Mouse (Mus musculus): ENCODE measurements around the gene Stxbp6. TPM values are rescaled to one million over a fixed set of nuclear protein-coding genes. Genes with fewer than 3 reads are reported as not detected.

The Stxbp6 gene
- polyA plus RNA-seq, 1 experiment = 0.67 TPM

DNA sequence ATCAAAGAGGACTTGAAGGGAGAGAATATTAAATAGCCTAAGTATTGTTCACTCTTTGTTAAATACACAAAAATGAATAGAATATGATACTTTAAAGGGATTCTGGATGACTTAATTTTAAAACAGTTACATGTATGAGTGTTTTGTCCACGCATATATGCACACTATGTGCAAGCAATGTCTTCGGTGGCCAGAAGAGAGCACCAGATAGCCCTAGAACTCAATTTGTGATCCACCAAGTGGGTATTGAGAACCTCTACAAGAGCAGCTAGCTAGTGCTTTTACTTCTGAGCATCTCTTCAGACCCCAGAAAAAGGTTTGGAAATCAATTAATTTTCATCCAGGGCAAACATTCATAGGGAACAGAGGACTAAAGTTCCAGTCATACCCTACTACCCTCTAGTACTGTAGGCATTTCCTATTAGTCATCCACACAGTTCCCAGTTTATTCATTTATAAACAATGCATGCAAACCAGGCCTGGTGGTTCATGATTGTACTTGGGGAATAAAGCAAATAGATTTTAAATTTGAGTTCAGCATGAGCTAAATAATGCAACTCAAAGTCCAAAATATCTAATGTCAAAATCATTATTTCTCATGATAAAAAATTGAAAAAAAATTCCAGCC, 64.4 kb downstream of the Stxbp6 start:
- Histone ChIP-seq H3K4me1 (0 out of 2 replicates have a peak, but pooled peaks cover 2% of the 10 kb centered on the region), H3K9me3 (no peaks in the 10 kb centered on the region), H3K4me3 (replicated peaks) (no peak overlapping the region), H3K36me3 (replicated peaks; ENCODE audit: low read length) (no peaks in the 10 kb centered on the region), H3K27me3 (replicated peaks) (no peaks in the 10 kb centered on the region)
- no peak for TF ChIP-seq FLI1 (IDR thresholded peaks at IDR 0.05; ENCODE audit: low read length)
- no peak for TF ChIP-seq GATA1 (IDR thresholded peaks at IDR 0.05; ENCODE audit: borderline replicate concordance, low read length)

GRCm38 (mm10) chr12:45006569-45006968, 67.9 kb downstream of the Stxbp6 start:
- TF ChIP-seq FLI1 (IDR thresholded peaks at IDR 0.05; ENCODE audit: low read length) = no peak
- TF ChIP-seq GATA1 (IDR thresholded peaks at IDR 0.05; ENCODE audit: borderline replicate concordance, low read length) = no peak
- H3K9me3 ChIP-seq = peaks cover 5% of the 10 kb centered on the region
- no peak overlapping the region for H3K4me3 ChIP-seq (replicated peaks)
- H3K4me1 ChIP-seq = peaks cover 15% of the 10 kb centered on the region
- no peaks in the 10 kb centered on the region for H3K27me3 ChIP-seq (replicated peaks)
- H3K36me3 ChIP-seq (replicated peaks; ENCODE audit: low read length) = no peaks in the 10 kb centered on the region

DNA sequence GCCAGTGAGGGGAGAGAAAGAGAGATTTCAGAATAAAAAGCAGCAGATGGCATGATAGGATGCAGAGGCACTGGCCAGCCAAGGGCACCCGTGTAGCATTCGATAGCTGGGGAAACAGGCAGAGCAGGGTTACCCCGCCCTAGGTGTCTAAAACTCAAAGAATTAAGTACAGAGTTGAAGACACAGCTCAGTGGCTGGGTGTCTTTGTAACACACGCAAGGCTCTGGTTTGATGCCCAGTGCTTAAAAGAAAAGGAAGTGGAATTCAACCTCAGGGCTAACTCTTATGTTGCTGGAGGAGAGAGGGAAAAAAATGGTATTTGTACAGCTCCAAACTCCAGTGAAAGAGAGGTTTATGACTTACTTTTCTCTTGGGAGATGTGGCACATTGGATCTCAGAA, 68.5 kb downstream of the Stxbp6 start:
- TF ChIP-seq FLI1 (IDR thresholded peaks at IDR 0.05; ENCODE audit: low read length) = no peak
- no peak for TF ChIP-seq GATA1 (IDR thresholded peaks at IDR 0.05; ENCODE audit: borderline replicate concordance, low read length)
- Histone ChIP-seq H3K27me3 (replicated peaks) (no peaks in the 10 kb centered on the region), H3K4me3 (replicated peaks) (no peak overlapping the region), H3K36me3 (replicated peaks; ENCODE audit: low read length) (no peaks in the 10 kb centered on the region), H3K4me1 (peaks cover 19% of the 10 kb centered on the region), H3K9me3 (peaks cover 5% of the 10 kb centered on the region)

DNA sequence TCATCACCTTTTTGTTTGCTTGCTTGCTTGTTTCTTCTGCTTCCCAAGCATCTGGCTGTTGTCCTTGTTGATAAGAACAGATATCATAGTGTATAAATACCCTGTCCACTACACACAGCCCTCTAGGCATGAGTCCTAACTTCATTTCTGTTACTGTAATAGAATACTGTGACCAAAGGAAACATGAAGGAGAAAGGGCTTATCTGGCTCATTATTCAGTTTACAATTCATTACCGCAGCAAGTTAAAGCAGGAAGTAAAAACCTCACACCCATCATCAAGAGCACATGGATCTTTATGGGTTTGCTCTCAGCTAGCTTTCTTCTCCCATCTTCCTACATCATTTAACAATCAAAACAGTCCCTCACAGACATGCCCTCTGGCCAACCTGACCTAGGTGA, 72.5 kb downstream of the Stxbp6 start:
- H3K4me1 ChIP-seq = peaks cover 24% of the 10 kb centered on the region
- no peaks in the 10 kb centered on the region for H3K36me3 ChIP-seq (replicated peaks; ENCODE audit: low read length)
- no peak for TF ChIP-seq GATA1 (IDR thresholded peaks at IDR 0.05; ENCODE audit: borderline replicate concordance, low read length)
- TF ChIP-seq FLI1 (IDR thresholded peaks at IDR 0.05; ENCODE audit: low read length) = no peak
- H3K4me3 ChIP-seq (replicated peaks) = no peak overlapping the region
- H3K9me3 ChIP-seq = peaks cover 5% of the 10 kb centered on the region
- no peaks in the 10 kb centered on the region for H3K27me3 ChIP-seq (replicated peaks)

- Histone ChIP-seq H3K9me3 (no peaks in the 10 kb centered on the region), H3K27me3 (replicated peaks) (no peaks in the 10 kb centered on the region), H3K4me3 (replicated peaks) (no peak overlapping the region), H3K36me3 (replicated peaks; ENCODE audit: low read length) (no peaks in the 10 kb centered on the region), H3K4me1 (peaks cover 18% of the 10 kb centered on the region)
- TF ChIP-seq FLI1 (IDR thresholded peaks at IDR 0.05; ENCODE audit: low read length) (no peak), GATA1 (IDR thresholded peaks at IDR 0.05; ENCODE audit: borderline replicate concordance, low read length) (no peak)
These were observed 77.1 kb downstream of the Stxbp6 start for GRCm38 (mm10) chr12:44997422-44997821.

GRCm38 (mm10) chr12:44996897-44997296, 77.6 kb downstream of the Stxbp6 start:
- TF ChIP-seq FLI1 (IDR thresholded peaks at IDR 0.05; ENCODE audit: low read length) = no peak
- H3K4me3 ChIP-seq (replicated peaks) = no peak overlapping the region
- H3K27me3 ChIP-seq (replicated peaks) = no peaks in the 10 kb centered on the region
- no peaks in the 10 kb centered on the region for H3K9me3 ChIP-seq
- peaks cover 13% of the 10 kb centered on the region for H3K4me1 ChIP-seq
- H3K36me3 ChIP-seq (replicated peaks; ENCODE audit: low read length) = no peaks in the 10 kb centered on the region

DNA sequence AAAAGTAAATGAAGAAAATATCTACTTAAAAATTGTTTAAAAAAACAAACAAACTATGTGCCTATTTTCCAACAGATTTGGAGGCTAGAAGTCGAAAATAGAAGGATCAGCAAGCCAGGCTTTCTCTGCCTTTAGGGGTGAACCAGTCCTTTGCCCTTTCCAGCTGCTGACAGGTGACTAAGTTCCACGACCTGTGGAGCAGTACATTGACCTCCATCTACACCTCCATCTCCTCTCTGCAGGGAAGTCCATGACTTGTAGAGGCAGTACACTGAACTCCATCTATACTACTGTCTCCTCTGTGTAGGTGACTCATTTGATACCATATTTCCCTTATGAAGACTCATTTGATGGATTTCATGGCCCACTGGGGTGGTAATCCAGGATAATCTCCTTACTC, 78.2 kb downstream of the Stxbp6 start:
- no peaks in the 10 kb centered on the region for H3K36me3 ChIP-seq (replicated peaks; ENCODE audit: low read length)
- H3K4me1 ChIP-seq = peaks cover 7% of the 10 kb centered on the region; the same call in 1 of the 2 replicates
- H3K4me3 ChIP-seq (replicated peaks) = no peak overlapping the region
- H3K9me3 ChIP-seq = no peaks in the 10 kb centered on the region
- TF ChIP-seq GATA1 (IDR thresholded peaks at IDR 0.05; ENCODE audit: borderline replicate concordance, low read length) (no peak), FLI1 (IDR thresholded peaks at IDR 0.05; ENCODE audit: low read length) (no peak)
- no peaks in the 10 kb centered on the region for H3K27me3 ChIP-seq (replicated peaks)

DNA sequence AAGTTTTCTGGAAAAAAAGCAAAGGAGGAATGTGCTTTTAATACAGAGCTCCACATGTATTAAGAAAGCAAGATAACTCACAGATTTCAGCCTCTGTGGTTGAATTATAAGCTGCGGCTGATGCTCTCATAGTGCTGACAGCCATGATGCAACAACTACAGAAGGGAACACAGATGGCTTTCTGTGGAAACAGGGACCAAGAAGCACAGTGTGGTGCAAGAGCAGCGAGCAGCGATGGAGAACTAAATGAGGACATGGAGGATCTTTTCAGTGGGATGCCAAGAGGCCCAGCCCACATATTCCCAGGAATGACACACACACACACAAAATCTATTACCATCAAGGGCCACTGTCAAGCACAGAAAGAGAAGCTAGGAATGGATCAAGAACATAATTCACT, 81.1 kb downstream of the Stxbp6 start:
- TF ChIP-seq FLI1 (IDR thresholded peaks at IDR 0.05; ENCODE audit: low read length) = no peak
- Histone ChIP-seq H3K36me3 (replicated peaks; ENCODE audit: low read length) (no peaks in the 10 kb centered on the region), H3K27me3 (replicated peaks) (no peaks in the 10 kb centered on the region), H3K4me1 (peaks cover 5% of the 10 kb centered on the region; the same call in 1 of the 2 replicates), H3K9me3 (no peaks in the 10 kb centered on the region), H3K4me3 (replicated peaks) (no peak overlapping the region)

DNA sequence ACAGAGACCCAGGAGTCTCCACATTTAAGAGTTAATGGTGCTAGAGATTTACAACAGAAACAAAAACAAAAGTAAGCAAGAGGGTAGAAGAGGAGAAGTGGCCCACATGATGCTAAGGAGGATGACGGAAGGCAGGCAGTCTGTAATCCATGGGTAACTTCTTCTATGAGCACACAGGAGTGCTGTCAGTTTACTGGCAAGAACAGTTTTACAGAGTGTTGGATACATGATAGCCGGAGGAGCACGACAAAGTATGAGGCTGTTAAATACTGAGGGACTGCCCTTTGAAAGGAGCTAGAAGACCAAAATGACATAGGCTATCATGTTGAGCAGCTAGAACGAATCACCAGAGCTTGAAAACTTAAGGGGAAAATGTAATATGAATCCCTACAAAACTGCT, 81.7 kb downstream of the Stxbp6 start:
- TF ChIP-seq FLI1 (IDR thresholded peaks at IDR 0.05; ENCODE audit: low read length) (no peak), GATA1 (IDR thresholded peaks at IDR 0.05; ENCODE audit: borderline replicate concordance, low read length) (no peak)
- H3K4me1 ChIP-seq = peaks cover 5% of the 10 kb centered on the region; the same call in 1 of the 2 replicates
- H3K36me3 ChIP-seq (replicated peaks; ENCODE audit: low read length) = no peaks in the 10 kb centered on the region
- no peaks in the 10 kb centered on the region for H3K9me3 ChIP-seq
- H3K4me3 ChIP-seq (replicated peaks) = no peak overlapping the region
- H3K27me3 ChIP-seq (replicated peaks) = no peaks in the 10 kb centered on the region

GRCm38 (mm10) chr12:44990379-44990778, 84.1 kb downstream of the Stxbp6 start:
- TF ChIP-seq FLI1 (IDR thresholded peaks at IDR 0.05; ENCODE audit: low read length) = no peak
- no peak for TF ChIP-seq GATA1 (IDR thresholded peaks at IDR 0.05; ENCODE audit: borderline replicate concordance, low read length)
- Histone ChIP-seq H3K36me3 (replicated peaks; ENCODE audit: low read length) (no peaks in the 10 kb centered on the region), H3K27me3 (replicated peaks) (no peaks in the 10 kb centered on the region), H3K4me1 (no peaks in the 10 kb centered on the region), H3K9me3 (no peaks in the 10 kb centered on the region), H3K4me3 (replicated peaks) (no peak overlapping the region)

DNA sequence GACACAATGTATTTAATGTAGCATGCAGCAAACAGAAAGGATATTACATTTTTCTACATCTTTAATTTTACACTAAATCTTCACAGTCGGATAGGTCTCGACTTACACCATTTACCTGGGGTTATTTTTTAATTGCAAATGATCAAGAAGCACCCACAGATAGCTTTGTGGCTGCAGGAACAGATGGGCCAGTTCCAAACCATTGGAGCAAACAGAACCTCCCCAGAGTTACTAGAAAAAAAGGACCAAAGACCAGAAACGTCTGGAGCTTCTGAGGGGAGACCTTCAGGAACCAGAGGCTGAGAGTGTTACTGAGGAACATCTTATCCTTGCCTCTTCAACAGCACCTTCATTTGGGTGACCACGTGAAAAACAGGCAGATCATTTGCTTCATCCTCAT, 85.5 kb downstream of the Stxbp6 start:
- no peaks in the 10 kb centered on the region for H3K4me1 ChIP-seq
- no peak overlapping the region for H3K4me3 ChIP-seq (replicated peaks)
- H3K9me3 ChIP-seq = no peaks in the 10 kb centered on the region
- no peaks in the 10 kb centered on the region for H3K27me3 ChIP-seq (replicated peaks)
- TF ChIP-seq GATA1 (IDR thresholded peaks at IDR 0.05; ENCODE audit: borderline replicate concordance, low read length) = no peak
- no peak for TF ChIP-seq FLI1 (IDR thresholded peaks at IDR 0.05; ENCODE audit: low read length)
- no peaks in the 10 kb centered on the region for H3K36me3 ChIP-seq (replicated peaks; ENCODE audit: low read length)
